Mouse (Mus musculus) heart, adult 2 months (tissue): ENCODE measurements around the gene Higd1c. TPM values are rescaled to one million over a fixed set of nuclear protein-coding genes. Genes with fewer than 3 reads are reported as not detected.
A peak's percentile ranks its signal among the peaks of the same experiment; 100 is the strongest.
"Not testable (repeated sequence)": the region's sequence is repeated elsewhere in the genome, so short reads cannot be mapped to it uniquely, and the experiment has no call there.

ENCODE experiments used
- DNase-seq, 2 experiments: peaks; one replicate each; pipeline ENCODE4 v3.0.0; 2021
- H3K27ac ChIP-seq: fragments of 200-600 bp; 2 replicates; pipeline ENCODE4 v1.8.1; 2022
- H3K27me3 ChIP-seq: fragments of 200-500 bp; 2 replicates; pipeline ENCODE4 v1.6.1; 2012; ENCODE audit warnings: mild to moderate bottlenecking, low read length, inconsistent platforms, mixed read lengths; ENCODE audit not compliant: control insufficient read depth, insufficient read depth
- H3K36me3 ChIP-seq: fragments of 200-500 bp; 2 replicates; pipeline ENCODE4 v1.6.1; 2012; ENCODE audit warnings: low read length, inconsistent platforms; ENCODE audit not compliant: control insufficient read depth, insufficient read depth
- H3K4me1 ChIP-seq: fragments of 200-500 bp; 2 replicates; pipeline ENCODE4 v1.6.1; 2011; ENCODE audit warnings: low read length; ENCODE audit not compliant: control insufficient read depth, insufficient read depth
- H3K4me3 ChIP-seq: fragments of 200-600 bp; 2 replicates; pipeline ENCODE4 v1.8.1; 2022
- H3K79me2 ChIP-seq: fragments of 200-500 bp; replicated peaks from 2 replicates; pipeline ENCODE4 v1.6.1; 2012; ENCODE audit warnings: mild to moderate bottlenecking, inconsistent platforms, low read length, moderate library complexity, mixed read lengths; ENCODE audit not compliant: control insufficient read depth, insufficient read depth
- H3K9ac ChIP-seq: fragments of 200-500 bp; 2 replicates; pipeline ENCODE4 v1.6.1; 2012; ENCODE audit warnings: low read depth, mild to moderate bottlenecking, control low read depth, inconsistent platforms, low read length, mixed read lengths
- CTCF ChIP-seq: fragments of 200-600 bp; IDR thresholded peaks from 2 replicates; pipeline ENCODE4 v1.8.1; 2022; ENCODE audit warnings: antibody characterized with exemption, mild to moderate bottlenecking, moderate library complexity
- EP300 ChIP-seq: fragments of 200-500 bp; IDR thresholded peaks from 2 replicates; pipeline ENCODE4 v1.6.1; 2011; ENCODE audit warnings: low read depth, low read length, control low read depth; ENCODE audit not compliant: insufficient read depth
- POLR2A ChIP-seq: fragments of 200-500 bp; IDR thresholded peaks from 2 replicates; pipeline ENCODE4 v1.6.1; 2011; ENCODE audit warnings: mild to moderate bottlenecking, low read depth, low read length, control low read depth; ENCODE audit not compliant: insufficient read depth
- whole genome bisulfite sequencing: fragments of 180-500 bp; shearing (Covaris S2); methylation state at CpG from one replicate; pipeline ENCODE4 v1.1.7; 2018; 5-methylcytosine and 5-hydroxymethylcytosine counted together
- intact Hi-C: fragments of 180-260 bp; cut with DNase I; formaldehyde crosslinking; loops from one replicate; pipeline ENCODE4 v1.15.1; 2025
- polyA plus RNA-seq: library from polyadenylated mRNA; depleted of rRNA; stranded (reverse); fragments of >200 nt; gene quantifications from 2 replicates; pipeline ENCODE4 v1.2.3, GENCODE M21; 2012
- total RNA-seq, 2 experiments: library from RNA; stranded (reverse); gene quantifications; 2 replicates each; pipeline ENCODE4 v1.2.3; 2021

Higd1c gene
- total and polyA plus RNA-seq, 3 experiments, result not detected

DNA sequence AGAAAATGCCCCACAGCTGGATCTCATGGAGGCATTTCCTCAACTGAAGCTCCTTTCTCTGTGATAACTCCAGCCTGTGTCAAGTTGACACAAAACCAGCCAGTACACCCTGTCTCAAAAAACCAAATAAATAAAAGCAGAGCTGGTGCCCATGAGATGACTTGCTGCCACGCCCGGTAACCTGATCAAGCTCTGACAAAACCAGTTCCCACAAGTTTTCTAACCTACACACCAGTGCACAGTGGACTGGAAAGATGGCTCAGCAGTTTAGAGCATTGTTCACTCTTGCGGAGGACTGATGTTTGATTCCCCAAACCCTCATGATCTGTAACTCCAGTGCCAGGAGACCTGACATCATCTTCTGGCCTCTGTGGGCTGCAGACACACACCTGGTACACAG, 39.1 kb upstream of the Higd1c start:
- Histone ChIP-seq H3K4me3 (no peak overlapping the region), H3K27ac (no peak overlapping the region), H3K4me1 (no peaks in the 10 kb centered on the region), H3K9ac (no peak overlapping the region), H3K79me2 (no peaks in the 10 kb centered on the region), H3K36me3 (no peaks in the 10 kb centered on the region), H3K27me3 (no peaks in the 10 kb centered on the region)
- 91% methylated on average over 3 of the region's 3 CpGs for WGBS
- TF ChIP-seq POLR2A (no peak), CTCF (no peak), EP300 (no peak)
- intact Hi-C loops, result loop anchor here (10.0 kb wide), 2 partner anchors 50 to 60 kb away; no protein-coding TSS in a partner anchor
- DNase-seq, result no peak

DNA sequence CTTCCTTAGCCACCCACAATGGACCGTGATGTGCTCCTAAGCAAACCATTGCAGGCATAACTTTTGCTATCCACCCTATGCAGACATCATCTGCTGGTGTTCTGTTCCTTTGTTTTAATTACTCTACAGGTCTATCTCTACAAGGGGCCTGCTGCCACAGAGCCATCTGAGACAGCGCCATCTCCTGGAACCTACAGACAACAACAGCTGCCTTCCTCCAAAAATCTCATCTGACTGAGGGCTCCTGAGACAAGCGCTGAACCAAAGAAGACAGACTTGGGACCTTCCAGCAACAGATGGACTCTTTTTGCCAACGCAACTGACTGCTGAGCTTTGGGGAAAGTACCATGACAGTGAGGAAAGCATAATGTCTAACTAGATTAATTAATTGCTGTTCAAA, 36.3 kb upstream of the Higd1c start:
- H3K4me3 ChIP-seq, H3K9ac ChIP-seq, H3K36me3 ChIP-seq, H3K27ac ChIP-seq, H3K27me3 ChIP-seq, DNase-seq, H3K79me2 ChIP-seq, H3K4me1 ChIP-seq: not testable (repeated sequence)
- WGBS, result 72% methylated on average over 4 of the region's 4 CpGs
- intact Hi-C loops, result loop anchor here (10.0 kb wide), 2 partner anchors 47 to 63 kb away; no protein-coding TSS in a partner anchor

DNA sequence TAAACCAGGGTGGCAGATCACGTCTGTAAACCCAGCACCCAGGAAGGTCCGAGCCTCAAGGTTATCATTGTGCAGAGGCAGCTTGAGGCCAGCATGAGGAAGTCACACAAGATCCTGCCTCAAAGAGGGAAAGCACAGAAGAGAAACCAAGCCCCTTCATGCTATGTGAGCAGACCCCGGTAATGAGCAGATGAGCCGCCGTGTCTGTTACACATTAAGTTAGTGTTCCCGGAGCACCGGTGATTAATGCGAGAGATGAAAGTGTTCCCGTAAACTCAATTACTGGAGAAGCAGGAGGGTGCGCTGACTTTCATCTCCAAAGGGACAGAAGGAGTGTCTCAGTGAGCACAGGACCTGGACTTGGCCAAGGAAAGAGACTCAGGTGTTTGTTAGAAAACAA, 35.0 kb upstream of the Higd1c start:
- H3K4me1 ChIP-seq, H3K27ac ChIP-seq, H3K27me3 ChIP-seq, H3K36me3 ChIP-seq, H3K9ac ChIP-seq, H3K4me3 ChIP-seq, H3K79me2 ChIP-seq, DNase-seq: not testable (repeated sequence)
- intact Hi-C loops, result loop anchor here (10.0 kb wide), 2 partner anchors 45 to 65 kb away; no protein-coding TSS in a partner anchor
- WGBS, result 86% methylated on average over 10 of the region's 10 CpGs

DNA sequence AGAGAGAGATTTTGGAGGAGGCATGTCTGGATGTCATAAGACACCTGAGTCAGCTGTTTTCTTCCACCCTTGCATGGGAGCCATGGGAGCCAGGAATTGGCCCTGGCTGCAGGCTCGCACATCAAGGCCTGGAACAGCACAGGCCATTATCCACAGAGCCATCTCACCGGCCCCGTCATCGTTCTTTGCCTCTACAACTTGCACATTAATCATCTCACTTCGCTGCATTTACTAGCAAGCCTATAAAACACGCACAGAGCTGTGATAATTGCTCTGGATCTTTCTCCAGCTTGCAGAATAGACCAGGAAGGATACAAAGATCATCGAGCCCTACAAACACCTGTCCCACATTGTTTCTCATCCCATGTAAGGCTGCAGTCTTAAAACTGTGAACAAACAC, 33.6 kb upstream of the Higd1c start:
- no peak for TF ChIP-seq POLR2A
- TF ChIP-seq CTCF, result no peak
- TF ChIP-seq EP300, result no peak
- no peaks in the 10 kb centered on the region for H3K4me1 ChIP-seq
- no peak overlapping the region for H3K9ac ChIP-seq
- no peaks in the 10 kb centered on the region for H3K27me3 ChIP-seq
- DNase-seq, result no peak
- no peaks in the 10 kb centered on the region for H3K79me2 ChIP-seq
- H3K27ac ChIP-seq, result no peak overlapping the region
- WGBS, result 90% methylated on average over 7 of the region's 7 CpGs
- intact Hi-C loops, result no loop called here
- H3K4me3 ChIP-seq, result no peak overlapping the region
- H3K36me3 ChIP-seq, result no peaks in the 10 kb centered on the region

DNA sequence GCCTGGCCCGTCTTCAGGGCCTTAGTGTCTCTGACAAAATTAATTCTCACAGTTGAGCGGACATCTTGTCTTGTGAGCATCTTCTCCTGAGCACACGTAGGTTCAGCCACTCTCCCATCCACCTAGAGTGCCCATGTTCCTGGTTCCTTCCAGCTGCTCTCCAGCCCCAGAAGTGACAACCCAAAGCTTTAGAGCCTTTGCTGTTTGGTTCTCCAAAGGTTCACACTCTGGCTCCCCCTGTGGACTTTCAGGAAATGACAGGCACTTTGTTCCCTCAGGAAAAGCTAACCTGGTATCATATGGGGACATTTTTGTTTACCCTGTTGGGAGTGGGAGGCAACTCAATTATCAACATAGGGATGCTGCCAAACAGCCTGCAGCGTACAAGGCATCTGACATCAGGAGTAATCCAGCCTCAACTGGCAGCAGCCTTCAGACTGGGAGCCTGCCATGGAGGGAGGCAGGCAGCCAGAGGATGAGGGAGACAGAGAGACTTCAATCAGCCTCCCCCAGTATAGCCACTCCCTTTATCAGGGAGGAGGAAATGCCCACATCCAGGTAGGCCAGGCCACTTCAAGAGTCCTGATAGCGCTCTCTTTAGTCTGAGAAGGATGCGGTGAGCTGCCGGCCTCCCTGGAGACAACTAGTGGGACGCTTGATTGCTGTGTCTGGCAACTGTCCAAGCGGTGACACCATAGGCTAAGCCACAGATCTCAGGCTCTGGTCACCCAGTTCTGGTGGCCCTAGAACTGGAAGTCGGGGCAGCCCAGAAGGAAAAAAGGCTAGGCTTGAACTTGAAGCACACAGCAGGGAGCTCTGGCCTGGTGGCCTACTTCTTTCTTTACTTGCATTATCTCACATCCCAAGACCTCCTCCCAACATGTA, 32.0 kb upstream of the Higd1c start:
- intact Hi-C loops, H3K4me3 ChIP-seq, H3K36me3 ChIP-seq, H3K9ac ChIP-seq, H3K79me2 ChIP-seq, H3K4me1 ChIP-seq, H3K27ac ChIP-seq, H3K27me3 ChIP-seq: not testable (repeated sequence)
- TF ChIP-seq CTCF, result peak; percentile 36
- DNase-seq, result peak in 1 of 2 experiments; percentile 21
- 25% methylated on average over 2 of the region's 10 CpGs for WGBS

DNA sequence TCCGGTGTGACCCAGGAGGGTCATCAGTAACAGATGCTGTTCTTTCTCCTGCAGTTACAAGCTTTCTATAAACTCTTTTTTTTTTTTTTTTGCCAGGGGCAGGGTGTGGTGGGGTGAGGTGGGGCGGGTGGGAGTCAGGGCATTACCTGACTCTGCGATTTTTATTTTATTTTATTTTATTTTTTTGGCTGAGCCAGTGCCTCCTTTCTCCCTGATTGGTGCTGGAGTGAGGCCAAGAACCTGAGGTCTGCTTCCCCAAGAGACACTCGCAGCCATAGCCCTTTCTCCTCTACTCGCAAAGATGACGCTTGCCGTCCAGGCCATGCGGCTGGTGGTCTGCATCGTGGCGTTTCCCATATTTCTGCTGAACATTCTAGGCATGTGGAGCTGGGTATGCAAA, 29.7 kb upstream of the Higd1c start, which contains the start of gene Mettl7a3:
TSS of gene Mettl7a3 (plus strand) at position 301 of the 400 bp plus-strand sequence.
- TF ChIP-seq EP300 (no peak), CTCF (no peak), POLR2A (no peak)
- no peak within 1 kb of the TSS for H3K9ac ChIP-seq
- 73% methylated on average over 10 of the region's 10 CpGs for WGBS
- no peak within 1 kb of the TSS for H3K4me3 ChIP-seq
- H3K27me3 ChIP-seq, result no peaks in the 10 kb centered on the region
- no peaks in the 10 kb centered on the region for H3K79me2 ChIP-seq
- no peaks in the 10 kb centered on the region for H3K36me3 ChIP-seq
- H3K27ac ChIP-seq, result no peak within 1 kb of the TSS
- intact Hi-C loops, result no loop called here
- no peak for DNase-seq
- H3K4me1 ChIP-seq, result no peaks in the 10 kb centered on the region

DNA sequence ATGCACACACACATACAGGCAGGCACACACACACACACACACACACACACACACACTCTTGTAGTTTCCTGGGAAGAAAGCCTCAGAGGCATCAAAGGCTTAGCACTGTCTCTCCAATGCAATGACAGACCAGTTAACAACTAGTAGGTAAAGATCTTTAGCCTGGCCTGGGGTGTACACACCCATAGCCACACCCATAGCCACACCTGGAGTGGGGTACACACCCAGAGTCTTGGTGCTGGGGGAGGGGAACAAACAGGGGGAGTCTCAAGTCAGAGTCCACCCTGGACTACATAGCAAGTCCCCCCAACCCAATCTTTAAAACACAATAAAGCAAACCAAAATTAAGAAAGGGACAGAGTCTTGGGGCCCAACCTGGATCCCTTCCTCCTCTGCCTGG, 27.0 kb upstream of the Higd1c start:
- intact Hi-C loops, result not testable (repeated sequence)

More for the DNA sequence above, 27.0 kb upstream of the Higd1c start:
- not testable (repeated sequence) for H3K9ac ChIP-seq, H3K27ac ChIP-seq, H3K27me3 ChIP-seq, DNase-seq, H3K79me2 ChIP-seq, H3K36me3 ChIP-seq, H3K4me3 ChIP-seq, H3K4me1 ChIP-seq
